Mouse (Mus musculus) liver, adult (tissue): Measurements from ENCODE around the gene Lyve1.

Experiments
- GATA4 ChIP-seq: IDR thresholded peaks from 2 replicates; pipeline ENCODE4 v1.6.1; 2014; ENCODE audit warnings: mild to moderate bottlenecking, low read length; ENCODE audit not compliant: insufficient replicate concordance

Gene Lyve1

DNA sequence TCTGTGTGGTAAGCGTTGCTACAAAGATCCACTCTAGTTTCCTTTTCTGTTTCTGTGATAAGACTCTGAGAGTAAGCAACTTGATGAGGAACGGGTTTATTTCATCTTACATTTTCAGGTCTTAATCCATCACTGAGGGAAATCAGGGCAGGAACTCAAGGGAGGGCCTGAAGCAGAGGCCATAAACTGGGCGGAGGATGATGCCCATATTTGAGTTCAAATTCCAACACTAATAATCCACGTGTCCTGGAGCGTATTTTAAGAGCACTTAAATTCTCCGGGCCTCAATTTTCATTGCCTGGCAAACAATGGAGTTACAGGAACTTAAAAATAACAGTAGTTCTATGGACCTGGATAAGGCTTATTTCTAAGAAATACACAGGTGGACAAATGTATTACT is 2.5 kb upstream of the Lyve1 start:
- no peak for TF ChIP-seq GATA4

DNA sequence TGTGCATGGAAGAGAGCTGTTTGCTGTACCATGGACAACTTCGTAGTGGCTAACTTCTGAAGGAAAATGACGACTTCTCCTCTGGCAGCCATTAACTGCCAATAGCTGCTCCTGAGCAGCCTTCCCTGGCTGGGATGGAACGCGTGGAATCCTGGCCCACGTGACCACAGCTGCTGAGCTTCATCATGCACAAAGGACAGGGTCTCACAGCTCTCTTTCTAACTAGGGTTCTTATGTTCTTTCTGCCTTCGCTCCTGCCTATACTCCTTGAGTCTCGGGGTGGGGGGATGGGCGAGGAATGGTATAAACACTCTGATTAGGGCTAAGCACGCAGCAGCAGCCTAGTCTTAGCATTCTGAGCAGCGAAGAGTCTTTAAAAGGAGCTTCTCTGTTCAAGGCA is 2.0 kb upstream of the Lyve1 start:
- TF ChIP-seq GATA4, result no peak

DNA sequence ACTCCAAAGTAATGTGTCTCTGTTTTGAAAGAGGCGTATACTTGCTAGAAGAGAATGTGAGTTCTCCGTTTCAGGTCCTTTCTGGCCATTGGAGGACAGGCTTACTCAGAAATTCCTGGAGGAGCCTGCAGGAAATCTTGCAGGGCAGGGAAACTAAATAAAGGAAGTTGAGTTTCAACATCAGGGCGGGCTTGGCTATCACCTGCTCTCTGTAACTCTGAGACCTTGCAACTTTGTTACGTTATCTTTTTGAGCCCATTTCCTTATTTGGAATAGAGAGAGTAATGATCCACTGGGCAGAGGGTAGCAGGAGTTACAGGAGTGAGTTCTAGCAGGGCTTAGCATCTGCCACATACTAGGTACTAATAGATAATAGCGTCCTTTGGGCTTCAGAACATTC is 2.9 kb downstream of the Lyve1 start:
- no peak for TF ChIP-seq GATA4

DNA sequence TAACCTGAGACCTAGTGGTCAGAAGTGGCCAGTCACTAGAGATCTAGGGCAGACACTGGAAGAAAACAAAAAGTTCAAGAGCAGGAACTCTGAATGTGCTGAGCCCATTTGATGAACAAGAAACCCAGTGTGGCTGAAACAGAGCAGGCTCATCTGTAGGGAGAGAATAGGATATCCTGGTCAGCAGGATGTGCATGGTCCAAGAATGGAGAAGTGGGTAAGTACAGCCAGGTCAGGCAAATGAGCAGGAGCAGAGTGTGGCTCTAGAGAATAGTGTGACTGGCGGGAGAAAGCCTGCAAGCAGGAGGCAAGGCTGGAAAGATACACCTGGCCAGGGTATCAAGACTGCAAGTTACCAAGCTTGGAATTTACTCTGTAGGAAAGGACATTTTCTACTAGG is 7.4 kb downstream of the Lyve1 start:
- no peak for TF ChIP-seq GATA4

DNA sequence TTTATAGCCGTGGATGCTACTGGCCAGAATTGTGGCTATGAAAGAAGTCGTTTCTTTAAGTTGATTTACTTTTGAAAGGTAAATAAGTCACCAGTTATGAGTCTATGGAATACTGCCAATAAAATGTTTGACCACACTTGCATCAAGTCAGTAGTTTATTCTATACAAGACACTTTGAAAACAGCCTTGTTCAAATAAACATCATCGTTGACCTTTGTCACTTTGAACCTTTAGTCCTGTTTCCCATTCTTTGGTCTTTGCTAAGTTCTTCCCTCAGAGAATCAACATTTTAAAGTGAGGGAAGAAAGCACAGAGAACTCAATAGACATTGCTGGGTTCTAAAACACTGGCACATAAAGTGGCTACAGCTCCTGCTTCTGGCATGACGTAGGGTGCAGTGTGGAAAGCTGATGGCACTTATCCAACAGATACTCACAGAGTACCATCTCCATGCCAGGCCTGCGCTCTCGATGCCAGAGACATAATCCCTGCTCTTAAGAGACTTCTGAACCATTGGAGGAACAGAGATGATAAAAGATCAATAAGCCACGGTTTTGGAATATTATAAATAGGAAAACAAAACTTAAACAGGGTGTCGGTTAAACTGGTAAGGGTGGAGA is 8.0 kb downstream of the Lyve1 start:
- no peak for TF ChIP-seq GATA4

DNA sequence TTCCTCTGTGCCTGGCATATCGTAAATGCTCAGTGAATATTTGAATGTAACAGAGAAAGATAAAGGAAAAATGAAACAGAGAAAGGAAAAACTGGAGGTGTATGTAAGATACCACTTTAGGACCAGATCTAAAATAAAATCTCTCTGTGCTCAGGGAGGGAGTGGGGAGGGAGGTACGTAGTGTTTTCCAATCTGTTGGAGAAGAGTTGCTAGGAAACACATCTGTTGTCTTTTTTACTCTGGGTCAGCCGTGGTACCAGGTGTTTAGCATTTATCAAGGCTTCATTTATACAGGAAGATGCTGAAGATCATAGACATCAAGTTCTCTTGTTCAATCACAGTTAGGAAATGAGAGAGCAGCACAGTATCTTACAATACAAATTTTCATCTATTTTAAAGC is 8.5 kb downstream of the Lyve1 start:
- TF ChIP-seq GATA4, result no peak

DNA sequence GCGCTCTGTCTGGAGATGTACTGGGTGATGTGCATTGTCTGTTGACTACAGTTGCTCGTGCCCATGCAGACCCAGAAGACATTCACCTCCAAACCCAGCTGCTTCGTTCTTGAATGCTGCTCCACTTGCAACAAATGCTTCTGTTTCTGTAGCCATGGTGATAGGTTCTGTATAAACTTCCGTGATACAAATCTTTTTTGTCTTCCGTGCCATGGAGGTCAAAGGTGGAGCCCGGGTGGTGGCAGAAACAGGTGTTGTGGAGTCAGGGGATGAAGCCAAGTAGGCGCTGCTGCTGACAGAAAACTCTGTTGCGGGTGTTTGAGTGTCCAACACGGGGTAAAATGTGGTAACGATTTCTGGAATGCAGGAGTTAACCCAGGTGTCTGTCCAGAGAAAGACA is 9.4 kb downstream of the Lyve1 start:
- no peak for TF ChIP-seq GATA4

DNA sequence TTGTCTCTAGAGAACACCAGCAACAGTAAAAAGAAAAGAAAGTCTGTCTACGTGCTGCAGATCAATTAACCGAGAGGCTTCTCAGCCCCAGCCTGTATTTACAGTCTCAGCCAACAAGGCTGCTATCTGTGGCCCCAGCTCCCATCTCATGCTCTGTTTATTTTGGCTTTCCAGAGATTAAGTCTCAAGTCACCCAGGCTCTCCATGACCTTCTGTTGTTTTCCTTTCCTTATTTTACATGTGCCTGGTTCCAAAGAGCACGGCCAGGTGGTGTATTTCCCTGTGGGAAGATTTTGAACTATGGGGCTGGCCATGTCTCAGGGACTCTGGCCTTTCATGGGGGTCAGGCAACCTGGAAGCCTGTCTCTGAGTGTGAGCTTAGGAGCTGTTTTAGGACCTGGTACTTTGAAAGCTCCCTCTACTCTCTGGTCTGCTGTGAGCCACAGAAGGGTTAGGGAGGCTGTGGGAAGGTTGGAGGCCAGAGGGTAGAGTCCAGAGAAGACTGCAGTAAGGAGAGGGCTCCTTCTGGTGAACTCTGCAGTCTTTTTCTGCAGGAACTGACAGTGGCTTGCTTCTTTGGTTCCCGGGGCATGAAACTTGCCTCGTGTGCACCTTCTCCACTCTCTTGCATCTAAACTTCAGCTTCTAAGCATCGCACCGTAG is 11.4 kb downstream of the Lyve1 start:
- no peak for TF ChIP-seq GATA4

DNA sequence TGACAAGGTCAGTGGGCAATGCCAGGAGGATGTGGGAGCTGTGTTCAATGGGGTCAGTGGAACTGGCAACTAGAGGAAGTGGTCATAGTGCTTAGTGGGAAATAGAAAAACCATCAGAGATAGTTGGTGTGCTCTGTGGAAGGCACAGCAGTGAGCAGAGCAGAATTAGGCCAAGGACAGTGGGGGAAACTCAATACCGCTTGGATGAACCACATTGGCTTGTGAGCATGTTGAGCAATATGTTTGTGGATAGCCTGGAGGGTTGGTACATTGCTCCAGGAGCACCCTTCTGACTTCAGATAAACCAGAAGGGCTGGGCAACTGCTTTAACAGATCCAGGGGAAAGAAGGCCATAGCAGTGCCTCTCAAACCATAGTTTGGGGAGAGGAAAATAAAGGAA is 14.7 kb downstream of the Lyve1 start:
- no peak for TF ChIP-seq GATA4

DNA sequence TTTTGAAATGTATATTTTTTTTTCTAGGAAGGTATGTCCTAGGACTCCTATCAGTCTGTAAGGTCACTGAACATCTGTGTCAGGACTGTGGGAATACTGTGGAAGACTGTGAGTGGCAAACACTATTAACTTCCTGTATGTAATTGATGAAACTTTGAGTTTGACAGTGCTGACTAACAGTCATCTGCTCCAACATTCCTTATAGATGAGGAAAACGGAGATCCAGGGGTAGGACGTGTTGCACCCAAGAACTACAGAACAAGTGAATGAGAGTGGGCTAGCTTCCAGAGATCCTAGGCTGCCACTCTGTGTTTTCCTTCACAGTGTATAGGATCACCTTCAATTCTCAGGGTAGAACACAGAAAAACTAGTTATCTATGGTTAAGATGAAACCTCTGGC is 15.7 kb downstream of the Lyve1 start:
- TF ChIP-seq GATA4, result no peak

DNA sequence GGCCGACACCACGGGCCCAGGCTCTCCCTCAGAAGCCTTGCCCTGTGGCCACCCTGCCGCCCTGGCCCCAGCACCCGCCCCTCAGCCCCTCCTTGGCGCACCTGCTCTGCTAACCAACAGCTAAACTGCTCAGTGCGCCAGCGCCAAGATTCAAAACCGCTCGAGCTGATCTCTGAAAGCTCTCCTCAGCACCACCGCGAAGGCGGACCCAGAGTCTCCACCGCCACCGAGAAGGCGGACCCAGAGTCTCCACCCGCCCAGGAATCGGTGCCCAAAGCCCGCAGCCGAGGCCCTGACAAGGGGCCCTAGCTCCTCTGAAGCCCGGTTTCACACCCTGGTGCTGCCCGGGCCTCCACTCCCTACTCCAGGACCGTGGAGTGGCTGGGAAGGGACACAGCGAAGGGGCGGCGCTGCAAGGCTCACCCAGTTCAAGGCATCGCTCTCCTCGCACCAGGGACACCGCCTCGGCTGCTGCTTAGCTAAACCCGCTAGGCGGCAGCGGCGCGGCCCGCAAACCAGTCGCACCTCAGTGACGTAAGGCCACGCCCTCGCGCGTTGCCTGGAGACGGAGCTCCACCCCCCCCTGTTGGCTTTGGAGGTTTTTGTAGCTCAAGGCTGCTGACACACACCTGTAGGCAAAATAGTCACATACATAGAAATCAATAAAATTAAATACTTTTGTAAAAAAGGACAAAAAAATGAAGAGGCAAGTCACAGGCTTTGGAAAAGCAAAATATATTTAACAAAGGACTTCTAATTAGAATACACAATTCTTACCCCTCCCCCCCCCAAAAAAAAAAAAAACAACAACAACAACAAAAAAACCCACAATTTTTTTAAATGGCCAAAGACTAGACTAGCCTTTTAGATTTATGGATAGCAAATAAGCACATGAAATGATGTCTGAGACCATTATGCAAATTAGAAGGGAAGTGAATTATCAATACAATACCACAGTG is 18.8 kb downstream of the Lyve1 start, which contains the start of gene Rnf141:
TSS of gene Rnf141 (minus strand) at position 542 of the 959 bp plus-strand sequence.
- TF ChIP-seq GATA4, result no peak

DNA sequence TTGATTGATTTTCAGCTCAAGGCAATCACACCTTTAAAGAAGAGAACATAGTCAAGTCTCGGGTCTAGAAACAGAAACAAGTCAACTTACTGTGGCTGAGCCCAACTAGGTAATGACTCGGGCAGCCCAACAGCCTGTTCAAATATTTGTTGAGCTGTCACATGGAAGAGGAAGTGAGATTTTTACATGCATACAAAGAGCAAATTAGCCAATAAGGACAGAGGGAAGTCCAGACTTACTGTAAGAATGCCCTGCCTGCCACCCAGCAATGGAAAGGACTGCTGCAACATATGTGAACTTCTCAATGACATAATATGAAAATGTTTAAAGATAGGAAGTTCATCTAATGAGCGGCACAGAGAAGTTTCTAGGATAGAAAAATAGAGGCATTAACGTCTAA is 22.7 kb downstream of the Lyve1 start:
- no peak for TF ChIP-seq GATA4

DNA sequence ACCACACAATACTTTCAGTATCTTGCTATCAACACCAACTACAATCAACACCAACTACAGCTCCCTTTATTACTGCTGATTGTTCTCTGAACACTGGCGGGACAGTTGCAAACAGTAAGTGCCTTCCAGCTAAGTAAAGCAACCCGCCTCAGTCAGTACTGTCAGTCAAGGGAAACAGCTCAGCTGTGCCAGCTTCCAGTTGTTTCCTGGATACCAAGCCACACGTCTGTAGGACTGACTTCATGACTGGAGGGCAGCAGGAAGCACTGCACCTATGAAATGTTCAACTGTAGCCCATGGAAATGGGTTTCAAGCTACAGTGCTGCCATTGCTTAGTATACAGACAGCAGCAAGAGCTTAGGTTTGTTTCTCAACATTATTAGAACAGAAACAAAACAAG is 28.5 kb downstream of the Lyve1 start:
- TF ChIP-seq GATA4, result no peak

DNA sequence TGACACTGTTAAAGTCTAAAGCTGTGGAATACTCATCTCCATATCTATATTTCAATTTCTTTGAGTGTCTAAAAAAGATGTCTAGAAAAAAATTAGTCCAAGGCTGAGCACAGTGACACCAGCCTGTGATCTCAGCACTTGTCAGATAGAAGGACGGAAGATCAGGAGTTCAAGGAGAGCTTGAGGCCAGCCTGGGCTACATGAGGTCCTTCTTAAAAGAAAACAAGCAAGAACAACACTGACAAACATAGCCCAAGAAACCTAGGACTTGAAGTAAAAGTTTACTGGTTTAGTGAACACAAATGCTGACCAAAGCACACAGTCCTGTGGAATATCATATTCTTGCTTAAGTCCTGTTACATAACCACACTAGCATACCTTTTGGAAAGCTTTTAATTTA is 29.0 kb downstream of the Lyve1 start:
- no peak for TF ChIP-seq GATA4

DNA sequence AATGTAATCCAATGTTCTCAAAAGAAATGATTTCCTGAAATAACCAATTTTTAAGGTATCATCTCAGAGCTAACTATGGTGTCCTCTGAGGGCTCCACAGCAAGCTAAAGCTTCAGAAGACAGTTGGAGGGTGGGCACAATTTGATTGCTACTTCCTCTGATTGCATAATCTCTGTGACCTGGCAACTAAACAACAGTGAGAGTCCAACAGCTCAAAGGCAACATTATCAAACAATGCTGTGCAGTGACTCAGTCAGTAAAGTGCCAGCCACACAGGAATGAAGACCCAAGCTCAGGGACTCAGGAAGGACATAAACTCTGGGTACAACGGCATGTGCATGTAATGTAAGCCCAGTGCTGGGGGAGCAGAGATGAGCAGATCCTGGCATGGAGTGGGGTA is 30.0 kb downstream of the Lyve1 start:
- no peak for TF ChIP-seq GATA4
